Mouse (Mus musculus): ENCODE data around the gene Tc2n.
"Not testable (repeated sequence)": the region's sequence is repeated elsewhere in the genome, so short reads cannot be mapped to it uniquely, and the experiment has no call there.

The Tc2n gene

DNA sequence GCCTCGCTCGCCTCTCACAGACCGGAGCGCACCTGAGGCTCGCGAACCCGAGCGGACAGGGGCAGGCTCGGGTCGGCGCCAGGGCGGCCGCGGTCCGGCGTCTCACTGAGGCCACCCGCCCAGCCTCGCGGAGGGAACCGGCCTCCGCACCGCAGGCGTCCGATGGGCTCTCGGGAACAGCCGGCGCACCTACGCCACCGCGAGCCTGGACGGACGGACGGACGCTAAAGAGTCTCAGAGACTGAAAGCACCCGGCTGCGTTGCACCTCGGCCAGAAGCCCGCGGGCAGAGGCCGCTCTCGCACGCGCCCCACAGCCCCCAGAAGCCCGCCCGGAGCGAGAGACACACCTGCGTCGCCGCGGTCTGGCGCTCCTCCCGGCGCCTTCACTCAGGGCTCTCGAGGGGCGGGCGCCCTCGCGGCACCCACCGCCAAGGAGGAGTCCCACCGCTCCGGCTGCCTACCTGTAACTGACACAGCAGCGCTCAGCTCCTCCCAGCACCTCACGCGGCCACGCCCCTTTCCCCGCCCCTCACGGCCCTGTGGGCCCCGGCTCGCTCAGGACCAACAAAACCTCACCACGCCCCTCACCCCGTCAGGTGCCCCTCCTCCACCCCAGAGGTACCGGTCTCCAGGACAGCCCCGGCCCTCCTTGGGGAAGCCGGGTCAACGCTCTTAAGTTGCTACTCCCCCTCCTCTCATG lies at the start of gene Tc2n:
Gene Tc2n (minus strand): TSS at position 470 of the 701 bp plus-strand sequence.
- DNase-seq: peak; percentile 80

DNA sequence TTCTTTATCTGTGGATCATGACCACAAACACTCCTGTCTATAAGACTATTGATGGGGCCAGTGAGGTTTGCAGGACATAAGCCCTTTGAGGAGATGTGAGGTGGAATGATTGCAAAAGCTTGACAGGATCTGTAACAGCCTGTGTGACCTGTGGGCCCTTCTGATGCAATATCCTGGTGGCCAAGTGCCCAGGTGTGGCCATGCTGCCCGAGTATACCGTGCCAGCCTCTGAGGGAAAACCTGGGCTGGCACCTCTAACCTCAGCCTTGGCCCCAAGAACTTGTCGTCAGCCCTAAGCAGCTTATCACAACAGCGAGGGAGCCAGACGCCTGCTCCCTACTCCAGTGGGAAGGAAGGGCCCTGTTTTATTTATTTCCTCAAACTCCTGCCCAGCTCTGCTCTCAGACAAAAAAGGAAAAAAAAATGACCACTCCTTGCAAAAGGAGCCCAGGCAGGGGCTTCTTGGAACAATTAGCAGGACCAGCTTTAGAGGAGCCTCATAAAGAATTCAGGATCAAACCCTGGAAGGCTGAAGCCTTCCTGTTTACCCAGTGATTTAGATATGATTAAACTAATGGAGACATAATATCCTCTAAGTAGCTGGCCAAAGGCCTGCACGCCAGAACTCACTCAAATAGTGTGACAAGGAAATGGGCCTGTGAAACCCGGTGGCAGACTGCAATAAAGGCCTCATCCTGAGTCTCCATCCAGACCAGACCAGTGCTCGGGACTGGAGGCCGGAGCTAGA lies 49.2 kb upstream of the Tc2n start:
- DNase-seq: no peak

DNA sequence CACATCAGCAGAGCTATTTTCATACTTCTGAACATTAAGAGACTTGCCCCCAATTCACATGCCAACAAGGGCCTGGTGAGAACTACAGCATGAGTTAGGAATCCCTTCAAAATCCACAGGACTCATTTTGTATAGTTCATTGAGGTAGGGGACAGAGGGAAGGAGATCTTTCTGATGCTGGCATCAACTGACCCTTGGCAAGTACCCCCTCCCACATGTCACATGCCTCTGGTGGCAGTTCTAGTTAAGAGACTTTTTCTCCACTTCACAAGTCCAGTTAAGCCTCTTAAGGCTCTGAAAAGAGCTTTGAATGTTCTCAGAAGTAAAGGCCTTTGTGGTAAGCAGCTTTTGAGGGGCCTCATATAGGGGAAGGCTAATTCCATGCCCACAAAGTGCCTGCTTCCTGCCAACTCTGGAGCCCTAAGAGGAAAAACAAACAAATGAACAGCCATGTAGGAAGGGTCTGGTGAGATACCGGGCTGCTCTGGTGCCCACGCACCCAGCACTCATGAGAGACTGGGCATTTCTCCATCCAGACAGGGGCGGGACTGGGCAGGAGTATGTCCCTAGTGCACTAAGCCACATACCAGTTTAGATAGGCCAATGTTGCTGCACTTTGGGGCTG lies 48.0 kb upstream of the Tc2n start:
- DNase-seq: no peak

DNA sequence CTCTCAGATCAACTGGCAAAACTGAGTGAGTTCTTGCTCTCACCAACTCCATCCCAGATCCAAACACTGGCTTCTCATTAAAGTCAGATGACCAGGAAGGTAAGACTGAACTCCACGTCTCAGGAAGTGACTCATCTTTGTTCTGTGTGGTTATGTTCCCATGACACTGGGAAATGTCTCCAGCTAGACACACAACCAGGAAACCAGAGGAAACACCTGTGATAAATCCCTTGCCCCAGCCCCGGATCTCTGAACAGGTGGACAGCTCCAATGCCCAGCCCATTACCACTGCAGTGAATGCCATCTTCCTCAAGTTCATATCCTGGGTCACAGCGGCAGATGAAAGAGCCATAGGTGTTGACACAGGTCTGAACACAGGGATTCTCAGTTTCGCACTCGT lies 46.5 kb upstream of the Tc2n start:
- DNase-seq: no peak

DNA sequence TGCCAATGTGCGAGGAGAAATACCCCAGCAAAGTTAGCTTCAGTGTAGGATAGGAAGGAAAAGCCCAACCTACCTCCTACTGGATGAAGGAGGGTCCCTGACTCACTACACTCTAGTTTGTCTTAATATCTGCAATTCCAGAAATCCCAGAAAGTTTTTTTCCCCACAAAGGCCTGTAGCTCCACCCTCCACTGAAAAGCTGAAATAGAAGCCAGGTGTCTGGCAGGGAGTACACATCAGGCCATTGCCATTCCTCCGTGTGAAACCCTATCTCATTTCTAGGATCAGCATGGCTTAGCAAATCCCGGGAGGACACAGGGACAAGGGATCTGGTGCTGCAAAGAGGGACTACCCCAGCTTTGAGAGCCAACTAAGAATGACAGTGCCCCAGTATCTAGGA lies 44.7 kb upstream of the Tc2n start:
- DNase-seq: no peak

DNA sequence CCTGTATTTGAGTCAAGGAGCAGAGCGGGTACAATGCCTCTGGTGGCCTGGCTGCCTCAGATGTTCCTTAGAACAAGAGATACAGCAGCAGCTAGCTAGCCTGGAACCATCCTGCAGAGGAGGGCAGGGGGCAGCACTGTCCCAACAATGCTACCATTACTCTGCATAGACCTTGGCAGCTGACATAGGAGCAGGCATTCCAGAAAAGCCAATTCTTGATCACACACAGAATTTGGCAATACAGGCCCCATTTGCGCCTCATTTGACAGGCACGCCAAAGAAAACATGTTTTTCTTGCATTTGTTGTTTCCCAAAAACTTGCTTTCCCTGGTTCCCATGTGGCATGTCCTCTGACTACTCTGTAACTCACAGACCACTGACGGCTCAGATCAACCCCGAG lies 43.7 kb upstream of the Tc2n start:
- DNase-seq: no peak

DNA sequence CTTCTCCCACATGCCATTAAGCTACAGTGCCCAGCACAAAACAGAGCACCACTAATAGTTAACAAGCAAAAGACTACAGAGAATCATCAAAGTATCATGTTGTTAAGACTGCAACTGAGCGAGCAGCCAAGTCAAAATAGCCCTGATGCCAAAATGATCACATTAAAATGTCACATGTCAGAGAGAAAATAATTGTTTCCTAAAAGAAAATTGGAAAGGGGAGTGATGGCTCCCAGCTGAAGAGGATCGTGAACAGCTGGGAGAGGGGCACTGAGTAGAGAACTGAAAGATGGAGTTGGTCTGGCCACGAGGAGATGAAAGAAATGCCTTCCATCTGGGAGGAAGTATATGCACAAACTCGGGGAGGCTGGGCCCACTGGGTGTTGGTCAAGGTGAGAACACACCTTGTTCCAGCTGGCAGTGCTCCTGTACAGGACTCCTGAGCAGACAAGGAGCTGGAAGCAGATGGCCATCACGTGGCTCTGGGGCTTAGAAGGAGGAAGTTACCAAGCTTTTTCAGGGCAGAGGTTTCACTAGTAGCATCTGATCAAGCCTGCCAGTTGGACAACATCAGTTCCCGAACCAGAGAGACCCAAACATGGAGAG lies 41.2 kb upstream of the Tc2n start:
- no peak for DNase-seq

DNA sequence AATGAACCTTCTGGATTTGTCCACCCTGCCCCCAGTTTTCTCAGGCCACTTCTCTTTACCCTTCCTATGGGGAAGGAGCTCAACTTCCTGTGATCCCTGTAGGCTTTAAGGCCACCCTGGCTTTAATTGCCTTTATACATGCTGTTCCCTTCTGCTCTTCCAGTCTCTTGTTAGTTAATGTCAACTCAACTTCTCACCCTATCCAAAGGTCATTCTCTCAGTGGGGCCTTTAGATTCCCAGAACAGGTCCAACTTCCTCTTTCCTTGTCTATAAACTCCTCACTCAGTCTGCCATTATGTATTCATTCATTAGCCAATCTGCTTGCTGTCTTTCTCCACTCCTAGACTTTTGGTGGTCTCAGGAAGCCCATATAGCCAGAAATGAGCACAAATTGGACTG lies 40.4 kb upstream of the Tc2n start:
- no peak for DNase-seq

DNA sequence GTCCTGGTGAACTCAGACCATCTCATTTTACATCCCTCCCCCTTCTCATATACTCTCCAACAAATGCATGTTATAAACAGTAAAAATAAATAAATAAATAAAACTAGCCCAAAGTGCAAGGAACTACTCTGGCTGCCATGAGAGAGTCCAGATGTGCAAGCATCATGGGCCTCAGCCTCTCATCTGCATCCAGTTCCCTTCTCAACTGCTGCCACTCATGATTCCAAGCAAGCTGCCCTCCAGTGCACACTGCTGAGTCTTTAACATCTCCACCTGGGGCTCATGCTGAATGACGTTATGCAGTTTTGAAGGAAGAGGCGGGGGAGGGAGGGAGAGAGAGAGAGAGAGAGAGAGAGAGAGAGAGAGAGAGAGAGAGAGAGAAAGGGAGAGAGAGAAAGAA lies 24.1 kb upstream of the Tc2n start:
- DNase-seq: no peak

DNA sequence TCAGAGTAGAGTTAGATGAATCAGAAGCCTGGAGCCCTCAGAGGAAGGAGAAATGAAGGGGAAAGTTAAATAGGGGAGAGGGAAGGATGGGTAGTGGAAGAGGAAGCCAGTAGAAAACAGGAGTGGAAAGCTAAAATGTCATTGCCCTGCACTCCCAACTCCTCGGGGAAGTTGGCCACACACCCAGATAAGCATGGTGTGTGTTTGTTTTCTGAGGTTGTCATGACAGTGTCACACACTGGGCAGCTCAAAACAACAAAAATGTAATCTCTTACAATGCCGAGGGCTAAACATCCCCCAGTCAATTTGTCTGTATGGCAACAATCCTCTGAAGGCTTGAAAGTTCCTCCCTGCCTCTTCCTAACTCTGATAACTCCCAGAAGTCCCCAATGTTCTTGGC lies 22.2 kb upstream of the Tc2n start:
- no peak for DNase-seq

DNA sequence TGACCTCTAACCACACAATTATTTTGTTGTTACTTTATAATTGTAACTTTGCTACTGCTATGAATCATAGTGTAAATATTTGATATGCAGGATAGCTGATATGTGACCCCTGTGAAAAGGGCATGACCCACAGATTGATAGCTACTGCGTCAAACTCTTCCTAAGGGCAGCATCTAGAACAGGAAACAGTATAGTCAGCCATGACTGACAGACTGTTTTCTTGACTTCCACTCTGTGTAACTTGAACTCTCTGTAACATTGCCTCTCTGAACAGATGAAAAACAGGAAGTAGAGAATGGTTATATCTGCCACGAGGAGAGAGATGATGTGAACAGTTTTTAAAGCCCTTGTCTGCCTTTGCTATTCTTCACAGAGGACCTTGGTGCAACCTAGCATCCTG lies 21.7 kb upstream of the Tc2n start:
- DNase-seq: no peak

DNA sequence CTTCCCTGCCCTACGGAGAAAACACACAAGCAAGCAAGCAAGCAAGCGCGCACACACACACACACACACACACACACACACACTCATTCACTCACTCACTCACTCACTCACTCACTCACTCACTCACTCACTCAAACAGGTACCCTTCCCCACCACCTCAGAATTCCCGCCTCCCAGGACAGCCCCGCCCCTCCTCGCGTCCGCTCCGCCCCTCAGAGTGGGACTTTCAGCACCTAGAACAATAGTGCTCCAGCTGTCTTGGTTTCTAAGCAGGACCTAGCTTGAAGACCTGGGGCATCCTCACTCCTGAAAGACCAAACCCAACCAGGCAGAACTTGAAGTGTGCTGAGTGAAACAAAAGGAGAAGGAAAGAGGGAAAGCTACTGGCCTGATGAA lies 430 bp upstream of the Tc2n start:
- peak; percentile 51 for DNase-seq

DNA sequence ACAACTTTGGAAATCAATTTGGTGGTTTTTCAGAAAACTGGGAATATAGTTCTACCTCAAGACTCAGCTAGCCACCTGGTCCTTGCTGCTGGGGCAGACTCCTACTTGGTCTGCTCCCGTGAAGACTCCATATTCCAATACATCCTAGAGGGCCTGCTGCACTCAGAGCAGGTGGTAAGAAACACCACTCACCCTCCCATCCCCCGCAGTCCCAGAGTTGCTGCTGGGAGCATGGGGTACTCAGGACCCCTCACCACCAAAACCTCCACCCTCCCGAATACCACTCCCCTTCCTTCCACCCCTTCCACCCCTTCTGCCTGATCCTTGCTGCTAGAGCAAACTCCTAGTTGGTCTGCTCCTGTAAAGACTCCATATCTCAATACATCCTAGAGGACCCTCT lies 19.1 kb downstream of the Tc2n start:
- no peak for DNase-seq

DNA sequence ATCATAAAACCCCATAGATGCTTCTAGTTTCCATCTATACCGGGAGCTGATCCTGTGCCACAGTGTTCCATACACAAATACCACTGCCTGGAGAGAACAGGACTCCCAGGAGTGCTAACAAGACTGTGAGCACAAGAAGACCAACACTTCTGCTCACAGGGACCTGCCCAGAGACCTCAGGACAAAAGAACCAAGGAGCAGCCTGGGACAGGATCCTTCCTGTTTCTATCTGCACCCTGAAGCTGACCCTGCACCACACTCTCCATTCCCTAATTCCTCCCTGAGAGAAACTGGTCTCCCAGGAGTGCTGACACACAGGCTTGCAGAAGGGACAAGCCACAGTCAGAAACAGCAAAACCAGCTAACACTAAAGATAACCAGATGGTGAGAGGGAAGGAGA lies 21.8 kb downstream of the Tc2n start:
- DNase-seq: no peak

DNA sequence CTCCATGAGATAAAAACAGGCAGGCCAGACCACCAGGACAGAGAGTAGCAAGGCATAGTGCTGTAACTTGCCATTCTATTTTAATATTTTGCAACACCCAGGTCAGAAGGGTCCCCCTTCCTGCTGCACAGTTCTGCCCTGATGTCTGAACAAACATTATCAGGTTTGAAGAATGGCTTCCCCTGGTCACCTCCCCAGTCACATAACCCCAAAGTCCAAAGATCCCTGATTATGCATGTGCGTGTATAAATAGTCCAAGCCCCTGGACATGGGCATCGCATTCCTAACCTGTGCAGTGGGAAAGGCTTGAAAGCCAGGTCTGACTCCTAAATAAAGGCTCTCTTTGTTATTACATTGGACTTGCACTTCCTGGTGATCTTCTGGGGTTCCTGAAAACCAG lies 37.8 kb downstream of the Tc2n start:
- no peak for DNase-seq

DNA sequence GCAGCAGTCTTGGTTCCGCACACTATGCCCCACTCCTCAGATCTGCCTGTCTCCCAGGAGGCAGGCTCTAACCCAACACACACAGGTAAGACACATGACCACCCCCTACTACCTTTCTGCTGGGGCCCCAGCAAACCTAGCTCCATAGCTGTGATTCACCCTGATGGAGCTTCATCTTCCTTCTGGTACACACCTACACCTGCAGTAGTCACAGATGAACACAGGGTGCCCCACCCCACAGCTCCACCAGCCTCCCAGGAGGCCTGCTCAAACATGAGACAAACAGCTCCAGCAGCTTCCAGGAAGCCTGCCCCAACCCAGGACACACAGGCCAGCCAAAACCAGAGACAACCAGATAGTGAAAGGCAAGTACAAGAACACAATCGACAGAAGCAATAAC lies 50.8 kb downstream of the Tc2n start:
- DNase-seq: no peak

DNA sequence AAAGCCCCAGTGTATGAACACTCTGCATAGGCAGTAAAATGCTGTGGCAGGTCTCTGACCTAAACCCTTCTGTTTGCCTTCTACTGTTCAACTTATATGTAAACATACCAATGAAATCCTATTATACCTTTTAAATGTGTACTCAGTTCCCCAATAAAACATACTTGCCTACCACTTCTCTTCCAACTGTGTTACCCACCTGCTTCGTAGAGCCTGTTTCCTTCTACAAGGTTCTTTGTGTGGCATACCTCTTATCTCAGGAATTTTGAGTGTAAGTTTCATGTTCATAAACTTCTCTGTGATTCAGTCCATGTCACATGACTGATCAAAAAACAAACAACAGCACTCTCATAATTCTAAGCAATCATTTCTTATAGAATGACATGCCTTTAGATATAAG lies 85.2 kb downstream of the Tc2n start:
- no peak for DNase-seq

DNA sequence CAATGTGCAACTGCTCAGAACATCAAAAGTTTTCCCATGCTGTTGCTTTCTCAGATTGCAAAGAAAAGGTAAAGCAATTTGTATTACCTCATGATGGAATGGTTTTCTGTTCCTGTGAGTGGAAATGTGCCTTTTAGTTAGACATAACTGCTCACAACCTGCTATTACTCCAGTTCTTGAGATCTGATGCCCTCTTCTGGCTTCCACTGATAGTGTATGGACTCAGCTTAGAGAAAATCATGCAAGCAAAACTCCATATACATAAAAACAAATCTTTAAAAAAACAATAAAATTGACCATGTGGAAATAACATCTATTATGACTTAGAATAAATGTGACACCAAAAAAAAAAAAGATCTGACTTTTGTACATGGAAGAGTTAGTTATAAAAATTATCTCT lies 111.7 kb downstream of the Tc2n start:
- not testable (repeated sequence) for DNase-seq
